Mouse (Mus musculus): ENCODE data around the gene Ly6g6c.

Gene Ly6g6c

GRCm38 (mm10) chr17:35055691-35056495 lies 9.3 kb upstream of the Ly6g6c start:
- DNase-seq (ENCODE audit: low read depth, low spot score), result no peak

- DNase-seq (ENCODE audit: low read depth, low spot score), result no peak
Observed at GRCm38 (mm10) chr17:35057090-35057489, 8.1 kb upstream of the Ly6g6c start.

- no peak for DNase-seq (ENCODE audit: low read depth, low spot score)
Observed at GRCm38 (mm10) chr17:35058316-35058715, 6.9 kb upstream of the Ly6g6c start.

GRCm38 (mm10) chr17:35058911-35059892 lies 6.0 kb upstream of the Ly6g6c start, which contains the start of gene Ddah2:
Gene Ddah2 (plus strand): TSS chr17:35059035.
- DNase-seq (ENCODE audit: low read depth, low spot score), result peak; percentile 72

- no peak for DNase-seq (ENCODE audit: low read depth, low spot score)
Observed at GRCm38 (mm10) chr17:35060071-35060470, 5.1 kb upstream of the Ly6g6c start.

- no peak for DNase-seq (ENCODE audit: low read depth, low spot score)
Observed at GRCm38 (mm10) chr17:35060737-35061297, 4.4 kb upstream of the Ly6g6c start.

- DNase-seq (ENCODE audit: low read depth, low spot score), result no peak
Observed at GRCm38 (mm10) chr17:35061299-35061698, 3.9 kb upstream of the Ly6g6c start.

- no peak for DNase-seq (ENCODE audit: low read depth, low spot score)
Observed at GRCm38 (mm10) chr17:35063466-35063865, 1.7 kb upstream of the Ly6g6c start.

- DNase-seq (ENCODE audit: low read depth, low spot score), result no peak
Observed at GRCm38 (mm10) chr17:35064378-35064877, 760 bp upstream of the Ly6g6c start.

GRCm38 (mm10) chr17:35066084-35066483 lies 896 bp downstream of the Ly6g6c start, which contains the start of gene Mpig6b:
Gene Mpig6b (minus strand): TSS chr17:35066184.
- DNase-seq (ENCODE audit: low read depth, low spot score), result no peak

GRCm38 (mm10) chr17:35068213-35068914 lies 3.2 kb downstream of the Ly6g6c start:
- no peak for DNase-seq (ENCODE audit: low read depth, low spot score)

GRCm38 (mm10) chr17:35070556-35071229 lies 5.5 kb downstream of the Ly6g6c start:
- no peak for DNase-seq (ENCODE audit: low read depth, low spot score)

- no peak for DNase-seq (ENCODE audit: low read depth, low spot score)
Observed at GRCm38 (mm10) chr17:35071454-35071853, 6.3 kb downstream of the Ly6g6c start.

- no peak for DNase-seq (ENCODE audit: low read depth, low spot score)
Observed at GRCm38 (mm10) chr17:35074097-35074496, 8.9 kb downstream of the Ly6g6c start.

GRCm38 (mm10) chr17:35076507-35077176 lies 11.5 kb downstream of the Ly6g6c start, which contains the start of gene Ly6g6e:
Gene Ly6g6e (plus strand): TSS chr17:35076902.
- no peak for DNase-seq (ENCODE audit: low read depth, low spot score)

GRCm38 (mm10) chr17:35077285-35077684 lies 12.1 kb downstream of the Ly6g6c start:
- DNase-seq (ENCODE audit: low read depth, low spot score), result no peak

- DNase-seq (ENCODE audit: low read depth, low spot score), result no peak
Observed at GRCm38 (mm10) chr17:35077786-35078233, 12.6 kb downstream of the Ly6g6c start, which contains the start of gene Ly6g6d. Gene Ly6g6d (minus strand): TSS chr17:35078065.

- no peak for DNase-seq (ENCODE audit: low read depth, low spot score)
Observed at GRCm38 (mm10) chr17:35079778-35080177, 14.6 kb downstream of the Ly6g6c start.

- DNase-seq (ENCODE audit: low read depth, low spot score), result no peak
Observed at GRCm38 (mm10) chr17:35080248-35080647, 15.1 kb downstream of the Ly6g6c start.

GRCm38 (mm10) chr17:35080710-35081109 lies 15.5 kb downstream of the Ly6g6c start:
- DNase-seq (ENCODE audit: low read depth, low spot score), result no peak

All from brain, embryonic 18.5 days (tissue).